8 mouse cellular contexts compared by ENCODE assay signal in genomic region chr17:71615638-71616318, GRCm38 (mm10). TPM values are rescaled to one million over a fixed set of nuclear protein-coding genes. Genes with fewer than 3 reads are reported as not detected.
DNase-seq lines count a peak whose midpoint lies in the region; ATAC-seq lines count a peak whose summit lies in the region.

Wdr43 (plus strand) TSS chr17:71615895.

- peak within 1 kb of the TSS; percentile 100 for H3K4me3 ChIP-seq in forebrain, embryonic 10.5 days
- H3K4me3 ChIP-seq in heart, embryonic 16.5 days (ENCODE audit: low read length), result peak within 1 kb of the TSS; percentile 71
- H3K4me3 ChIP-seq in liver, embryonic 15.5 days (replicated peaks), result peak within 1 kb of the TSS; percentile 97
- H3K4me3 ChIP-seq in neural tube, embryonic 12.5 days, result peak within 1 kb of the TSS; percentile 99

- no peaks in the 10 kb centered on the region for H3K27me3 ChIP-seq in forebrain, embryonic 10.5 days (ENCODE audit: poor library complexity, severe bottlenecking)
- H3K27me3 ChIP-seq in heart, embryonic 16.5 days (ENCODE audit: control insufficient read depth, insufficient read depth, low read length), result no peaks in the 10 kb centered on the region
- H3K27me3 ChIP-seq in liver, embryonic 15.5 days, result no peaks in the 10 kb centered on the region
- H3K27me3 ChIP-seq in neural tube, embryonic 12.5 days (replicated peaks), result no peaks in the 10 kb centered on the region

- peak within 1 kb of the TSS; percentile 85 for H3K9ac ChIP-seq in heart, embryonic 16.5 days (ENCODE audit: low read length)
- peak within 1 kb of the TSS; percentile 85 for H3K9ac ChIP-seq in liver, embryonic 15.5 days
- H3K9ac ChIP-seq in neural tube, embryonic 12.5 days, result peak within 1 kb of the TSS; percentile 86

- peak; percentile 100 for ATAC-seq in heart, embryonic 16.5 days (replicated peaks; ENCODE audit: extremely low read depth, insufficient read depth, low FRiP score)
- peak; percentile 99 for ATAC-seq in liver, embryonic 15.5 days (ENCODE audit: insufficient read depth)
- peak; percentile 100 for ATAC-seq in neural tube, embryonic 12.5 days (ENCODE audit: low FRiP score, low read depth)

- peak; percentile 95 to 96 for DNase-seq in CD8-positive naive resting alpha-beta T cell, adult 2 months (ENCODE audit: low read depth in 2 of 2, low spot score in 2 of 2)
- DNase-seq in c-Kit-positive CD71-negative TER-119-negative erythroid progenitor cells, embryonic 14.5 days (ENCODE audit: low read depth), result peak; percentile 91
- peak; percentile 96 for DNase-seq in forebrain, embryonic 10.5 days (ENCODE audit: extremely low spot score, low spot score)
- peak; percentile 98 for DNase-seq in kidney, postnatal 36 days
- peak; percentile 98 for DNase-seq in telencephalon, adult 2 months (ENCODE audit: low read depth, low spot score)

- peaks cover 28% of the 10 kb centered on the region for H3K4me1 ChIP-seq in forebrain, embryonic 10.5 days
- H3K4me1 ChIP-seq in heart, embryonic 16.5 days (ENCODE audit: control insufficient read depth, insufficient read depth, low read length), result peaks cover 15% of the 10 kb centered on the region
- H3K4me1 ChIP-seq in liver, embryonic 15.5 days (replicated peaks), result peaks cover 49% of the 10 kb centered on the region
- peaks cover 18% of the 10 kb centered on the region for H3K4me1 ChIP-seq in neural tube, embryonic 12.5 days

- 6% methylated on average over 40 of the region's 40 CpGs for WGBS in forebrain, embryonic 10.5 days
- 6% methylated on average over 40 of the region's 40 CpGs for WGBS in heart, embryonic 16.5 days
- 3% methylated on average over 40 of the region's 40 CpGs for WGBS in liver, embryonic 15.5 days (ENCODE audit: insufficient replicate concordance)
- 6% methylated on average over 40 of the region's 40 CpGs for WGBS in neural tube, embryonic 12.5 days

- peak within 1 kb of the TSS; percentile 95 for H3K27ac ChIP-seq in forebrain, embryonic 10.5 days
- peak within 1 kb of the TSS; percentile 63 for H3K27ac ChIP-seq in heart, embryonic 16.5 days (ENCODE audit: low read length)
- H3K27ac ChIP-seq in liver, embryonic 15.5 days (replicated peaks), result peak within 1 kb of the TSS; percentile 69
- no peak within 1 kb of the TSS for H3K27ac ChIP-seq in neural tube, embryonic 12.5 days

- H3K4me2 ChIP-seq in heart, embryonic 16.5 days (ENCODE audit: low read depth, low read length), result peak within 1 kb of the TSS; percentile 83
- H3K4me2 ChIP-seq in liver, embryonic 15.5 days, result peak within 1 kb of the TSS; percentile 95
- H3K4me2 ChIP-seq in neural tube, embryonic 12.5 days (replicated peaks), result peak within 1 kb of the TSS; percentile 84

- peaks cover 30% of the 10 kb centered on the region for H3K36me3 ChIP-seq in forebrain, embryonic 10.5 days (replicated peaks)
- no peaks in the 10 kb centered on the region for H3K36me3 ChIP-seq in heart, embryonic 16.5 days (ENCODE audit: control insufficient read depth, insufficient read depth)
- H3K36me3 ChIP-seq in liver, embryonic 15.5 days (replicated peaks), result peaks cover 8% of the 10 kb centered on the region; the same call in 1 of the 2 replicates
- no peaks in the 10 kb centered on the region for H3K36me3 ChIP-seq in neural tube, embryonic 12.5 days

- no peaks in the 10 kb centered on the region for H3K9me3 ChIP-seq in forebrain, embryonic 10.5 days
- H3K9me3 ChIP-seq in heart, embryonic 16.5 days (replicated peaks; ENCODE audit: control insufficient read depth, low read length), result no peaks in the 10 kb centered on the region
- H3K9me3 ChIP-seq in liver, embryonic 15.5 days (replicated peaks), result no peaks in the 10 kb centered on the region
- H3K9me3 ChIP-seq in neural tube, embryonic 12.5 days, result no peaks in the 10 kb centered on the region

RNA-seq across cellular contexts. Expression of gene Wdr43, which starts in this region (rescaled TPM):
- 121 and 126 TPM in 2 replicates for polyA plus RNA-seq in forebrain, embryonic 10.5 days (2016; fragmentation: Nextera tagmentation; extraction: Ambion mirVana)
- 44.1 and 49.7 TPM in 2 replicates for polyA plus RNA-seq in heart, embryonic 16.5 days (2015; fragmentation: Nextera tagmentation; extraction: Ambion mirVana)
- polyA plus RNA-seq in liver, embryonic 15.5 days (2015; fragmentation: Nextera tagmentation; extraction: Ambion mirVana), result 32.9 and 33.3 TPM in 2 replicates
- polyA plus RNA-seq in neural tube, embryonic 12.5 days (2016; fragmentation: Nextera tagmentation; extraction: Ambion mirVana), result 65.4 and 72.5 TPM in 2 replicates
